Mouse (Mus musculus) forebrain, postnatal 0 days (tissue): ENCODE data around the gene Sdf4. TPM values are rescaled to one million over a fixed set of nuclear protein-coding genes. Genes with fewer than 3 reads are reported as not detected.
A peak's percentile ranks its signal among the peaks of the same experiment; 100 is the strongest.

ENCODE experiments used
- ATAC-seq: fragments of 200-750 bp; cut with Nextera tagmentation; 2 replicates; pipeline ENCODE4 v1.8.0; 2017; ENCODE audit warnings: mild to moderate bottlenecking, moderate library complexity
- DNase-seq: peaks from one replicate; pipeline ENCODE4 v3.0.0-alpha.2; 2015
- H3K27ac ChIP-seq: fragments of 300-500 bp; sonication (generic); 2 replicates; pipeline ENCODE4 v1.5.1; 2014; ENCODE audit warnings: low read depth, mild to moderate bottlenecking, antibody characterized with exemption, low read length, moderate library complexity, mixed read lengths
- H3K27me3 ChIP-seq: fragments of 300-500 bp; sonication (generic); 2 replicates; pipeline ENCODE4 v1.6.1; 2014; ENCODE audit warnings: mild to moderate bottlenecking, low read length, mixed read lengths; ENCODE audit not compliant: insufficient read depth
- H3K36me3 ChIP-seq: fragments of 300-500 bp; sonication (generic); 2 replicates; pipeline ENCODE4 v1.6.1; 2014; ENCODE audit warnings: mild to moderate bottlenecking, moderate library complexity; ENCODE audit not compliant: insufficient read depth
- H3K4me1 ChIP-seq: fragments of 300-500 bp; sonication (generic); 2 replicates; pipeline ENCODE4 v1.6.1; 2014; ENCODE audit warnings: antibody characterized with exemption; ENCODE audit not compliant: insufficient read depth
- H3K4me2 ChIP-seq: fragments of 300-500 bp; sonication (generic); 2 replicates; pipeline ENCODE4 v1.6.1; 2014; ENCODE audit warnings: low read depth, mild to moderate bottlenecking, moderate library complexity
- H3K4me3 ChIP-seq: fragments of 300-500 bp; sonication (generic); 2 replicates; pipeline ENCODE4 v1.5.1; 2014; ENCODE audit warnings: low read depth, low read length, mixed read lengths
- H3K9ac ChIP-seq: fragments of 300-500 bp; sonication (generic); 2 replicates; pipeline ENCODE4 v1.6.1; 2014; ENCODE audit warnings: mild to moderate bottlenecking
- H3K9me3 ChIP-seq: fragments of 300-500 bp; sonication (generic); 2 replicates; pipeline ENCODE4 v1.6.1; 2016; ENCODE audit warnings: low read length
- CTCF ChIP-seq: sonication (generic); IDR thresholded peaks from 2 replicates; pipeline ENCODE4 v1.5.1; 2016; ENCODE audit warnings: antibody characterized with exemption, control low read depth, low read depth
- WGBS: fragments of 180-500 bp; shearing (Covaris S2); extraction: QIAGEN DNeasy Blood & Tissue Kit; methylation state at CpG from one replicate; pipeline ENCODE4 v1.1.7; 2014; 5-methylcytosine and 5-hydroxymethylcytosine counted together
- polyA plus RNA-seq: library from polyadenylated mRNA; unstranded; fragments of >200 nt; fragmentation: Nextera tagmentation; extraction: Ambion mirVana; gene quantifications from 2 replicates; pipeline ENCODE4 v1.2.1, GENCODE M21; 2015
- total RNA-seq: library from RNA; depleted of rRNA; stranded (reverse); fragments of >200 nt; gene quantifications from 2 replicates; pipeline ENCODE4 v1.2.3, GENCODE M21; 2014

Sdf4 gene
- total and polyA plus RNA-seq, 2 experiments from 2014 or later: 117 to 123 TPM

GRCm38 (mm10) chr4:156024184-156024583, 31.5 kb downstream of the Sdf4 start:
- Histone ChIP-seq H3K4me1 (no peaks in the 10 kb centered on the region), H3K9ac (no peak overlapping the region), H3K9me3 (no peaks in the 10 kb centered on the region), H3K4me2 (no peak overlapping the region), H3K36me3 (peaks cover 3% of the 10 kb centered on the region; the same call in 1 of the 2 replicates), H3K27me3 (no peaks in the 10 kb centered on the region), H3K4me3 (no peak overlapping the region), H3K27ac (no peak overlapping the region)
- DNase-seq (no peak), ATAC-seq (no peak)
- TF ChIP-seq CTCF: no peak
- 91% methylated on average over 7 of the region's 7 CpGs for WGBS

- Histone ChIP-seq H3K4me1 (peaks cover 8% of the 10 kb centered on the region), H3K9me3 (no peaks in the 10 kb centered on the region), H3K36me3 (peaks cover 6% of the 10 kb centered on the region; the same call in 1 of the 2 replicates), H3K4me3 (no peak within 1 kb of the TSS), H3K4me2 (no peak within 1 kb of the TSS), H3K27me3 (no peaks in the 10 kb centered on the region), H3K9ac (no peak within 1 kb of the TSS), H3K27ac (no peak within 1 kb of the TSS)
- no peak for TF ChIP-seq CTCF
- WGBS: 48% methylated on average over 4 of the region's 4 CpGs
- ATAC-seq: no peak
- no peak for DNase-seq
Measured at GRCm38 (mm10) chr4:156026013-156026412, 33.3 kb downstream of the Sdf4 start, which contains the start of gene Tnfrsf18. Gene Tnfrsf18 (plus strand): TSS chr4:156026164.

- peaks cover 6% of the 10 kb centered on the region; the same call in 1 of the 2 replicates for H3K36me3 ChIP-seq
- 88% methylated on average over 7 of the region's 7 CpGs for WGBS
- peaks cover 16% of the 10 kb centered on the region for H3K4me1 ChIP-seq
- H3K27ac ChIP-seq: no peak overlapping the region
- ATAC-seq: no peak
- H3K9ac ChIP-seq: no peak overlapping the region
- H3K4me3 ChIP-seq: no peak overlapping the region
- no peaks in the 10 kb centered on the region for H3K9me3 ChIP-seq
- DNase-seq: no peak
- TF ChIP-seq CTCF: no peak
- no peak overlapping the region for H3K4me2 ChIP-seq
- H3K27me3 ChIP-seq: no peaks in the 10 kb centered on the region
Measured at GRCm38 (mm10) chr4:156028580-156028979, 35.9 kb downstream of the Sdf4 start.

- ATAC-seq (peak; percentile 10; the same call in 1 of the 2 replicates), DNase-seq (no peak)
- no peaks in the 10 kb centered on the region for H3K9me3 ChIP-seq
- H3K4me3 ChIP-seq: peak overlapping the region; percentile 51
- H3K27me3 ChIP-seq: peaks cover 9% of the 10 kb centered on the region
- H3K4me1 ChIP-seq: peaks cover 16% of the 10 kb centered on the region
- peak overlapping the region; percentile 64 for H3K9ac ChIP-seq
- WGBS: 68% methylated on average over 9 of the region's 9 CpGs
- peaks cover 6% of the 10 kb centered on the region; the same call in 1 of the 2 replicates for H3K36me3 ChIP-seq
- peak overlapping the region; percentile 73 for H3K4me2 ChIP-seq
- H3K27ac ChIP-seq: peak overlapping the region; percentile 64
- TF ChIP-seq CTCF: no peak; the same call in 1 of the 2 replicates
Measured at GRCm38 (mm10) chr4:156030651-156031118, 38.0 kb downstream of the Sdf4 start.

- DNase-seq (no peak), ATAC-seq (peak; percentile 4; the same call in 1 of the 2 replicates)
- Histone ChIP-seq H3K27me3 (peaks cover 14% of the 10 kb centered on the region), H3K9me3 (no peaks in the 10 kb centered on the region), H3K4me3 (peak overlapping the region; percentile 51), H3K4me1 (peaks cover 16% of the 10 kb centered on the region), H3K9ac (peak overlapping the region; percentile 64), H3K27ac (peak overlapping the region; percentile 64), H3K4me2 (peak overlapping the region; percentile 73), H3K36me3 (peaks cover 6% of the 10 kb centered on the region; the same call in 1 of the 2 replicates)
- 6% methylated on average over 7 of the region's 7 CpGs for WGBS
- TF ChIP-seq CTCF: no peak
Measured at GRCm38 (mm10) chr4:156031255-156031592, 38.6 kb downstream of the Sdf4 start.

- peak overlapping the region; percentile 73 for H3K4me2 ChIP-seq
- H3K4me3 ChIP-seq: peak overlapping the region; percentile 51
- DNase-seq (peak; percentile 90), ATAC-seq (peak; percentile 92)
- 2% methylated on average over 24 of the region's 24 CpGs for WGBS
- H3K9me3 ChIP-seq: no peaks in the 10 kb centered on the region
- peaks cover 16% of the 10 kb centered on the region for H3K4me1 ChIP-seq
- H3K9ac ChIP-seq: peak overlapping the region; percentile 64
- H3K36me3 ChIP-seq: peaks cover 6% of the 10 kb centered on the region; the same call in 1 of the 2 replicates
- H3K27me3 ChIP-seq: peaks cover 16% of the 10 kb centered on the region
- H3K27ac ChIP-seq: peak overlapping the region; percentile 64
- peak; percentile 21; the same call in 1 of the 2 replicates for TF ChIP-seq CTCF
Measured at GRCm38 (mm10) chr4:156031593-156032391, 39.1 kb downstream of the Sdf4 start.

- H3K27ac ChIP-seq: no peak overlapping the region
- peaks cover 6% of the 10 kb centered on the region; the same call in 1 of the 2 replicates for H3K36me3 ChIP-seq
- H3K27me3 ChIP-seq: peaks cover 16% of the 10 kb centered on the region
- H3K4me3 ChIP-seq: no peak overlapping the region
- no peak for TF ChIP-seq CTCF
- H3K9ac ChIP-seq: no peak overlapping the region
- H3K9me3 ChIP-seq: no peaks in the 10 kb centered on the region
- no peak for DNase-seq
- ATAC-seq: no peak
- 88% methylated on average over 4 of the region's 4 CpGs for WGBS
- peaks cover 16% of the 10 kb centered on the region for H3K4me1 ChIP-seq
- no peak overlapping the region for H3K4me2 ChIP-seq
Measured at GRCm38 (mm10) chr4:156032856-156033255, 40.2 kb downstream of the Sdf4 start.
